Mouse (Mus musculus) midbrain, embryonic 16.5 days (tissue): ENCODE measurements around the gene Atg9b. TPM values are rescaled to one million over a fixed set of nuclear protein-coding genes. Genes with fewer than 3 reads are reported as not detected.

Experiments
- ATAC-seq: fragments of 200-750 bp; cut with Nextera tagmentation; 2 replicates; pipeline ENCODE4 v1.8.0; 2017; ENCODE audit warnings: moderate TSS enrichment
- H3K27ac ChIP-seq: fragments of 300-500 bp; sonication (generic); 2 replicates; pipeline ENCODE4 v1.5.1; 2014; ENCODE audit warnings: mild to moderate bottlenecking, low read length, mixed read lengths
- H3K27me3 ChIP-seq: fragments of 300-500 bp; sonication (generic); 2 replicates; pipeline ENCODE4 v1.6.1; 2014; ENCODE audit warnings: low read depth, low read length, mixed read lengths; ENCODE audit not compliant: control insufficient read depth, insufficient read depth
- H3K36me3 ChIP-seq: fragments of 300-500 bp; sonication (generic); 2 replicates; pipeline ENCODE4 v1.6.1; 2014; ENCODE audit warnings: mild to moderate bottlenecking, low read length, moderate library complexity, mixed read lengths; ENCODE audit not compliant: control insufficient read depth, insufficient read depth
- H3K4me1 ChIP-seq: fragments of 300-500 bp; sonication (generic); 2 replicates; pipeline ENCODE4 v1.6.1; 2014; ENCODE audit warnings: mild to moderate bottlenecking, low read length, mixed read lengths; ENCODE audit not compliant: control insufficient read depth, insufficient read depth
- H3K4me2 ChIP-seq: fragments of 300-500 bp; sonication (generic); 2 replicates; pipeline ENCODE4 v1.6.1; 2014; ENCODE audit warnings: mild to moderate bottlenecking, low read length, mixed read lengths
- H3K4me3 ChIP-seq: fragments of 300-500 bp; sonication (generic); 2 replicates; pipeline ENCODE4 v1.5.1; 2014; ENCODE audit warnings: low read depth, mild to moderate bottlenecking, low read length, moderate library complexity, mixed read lengths
- H3K9ac ChIP-seq: fragments of 300-500 bp; sonication (generic); 2 replicates; pipeline ENCODE4 v1.6.1; 2014; ENCODE audit warnings: low read depth, low read length, mixed read lengths
- H3K9me3 ChIP-seq: fragments of 300-500 bp; sonication (generic); replicated peaks from 2 replicates; pipeline ENCODE4 v1.6.1; 2014; ENCODE audit warnings: mild to moderate bottlenecking, low read length, mixed read lengths; ENCODE audit not compliant: control insufficient read depth, poor library complexity, severe bottlenecking
- WGBS: fragments of 180-500 bp; shearing (Covaris S2); extraction: QIAGEN DNeasy Blood & Tissue Kit; methylation state at CpG from one replicate; pipeline ENCODE4 v1.1.7; 2014; 5-methylcytosine and 5-hydroxymethylcytosine counted together
- polyA plus RNA-seq: library from polyadenylated mRNA; unstranded; fragments of >200 nt; fragmentation: Nextera tagmentation; extraction: Ambion mirVana; gene quantifications from 2 replicates; pipeline ENCODE4 v1.2.1, GENCODE M21; 2015

Atg9b gene
- polyA plus RNA-seq, 1 experiment from 2014 or later, result 4.4 TPM

DNA sequence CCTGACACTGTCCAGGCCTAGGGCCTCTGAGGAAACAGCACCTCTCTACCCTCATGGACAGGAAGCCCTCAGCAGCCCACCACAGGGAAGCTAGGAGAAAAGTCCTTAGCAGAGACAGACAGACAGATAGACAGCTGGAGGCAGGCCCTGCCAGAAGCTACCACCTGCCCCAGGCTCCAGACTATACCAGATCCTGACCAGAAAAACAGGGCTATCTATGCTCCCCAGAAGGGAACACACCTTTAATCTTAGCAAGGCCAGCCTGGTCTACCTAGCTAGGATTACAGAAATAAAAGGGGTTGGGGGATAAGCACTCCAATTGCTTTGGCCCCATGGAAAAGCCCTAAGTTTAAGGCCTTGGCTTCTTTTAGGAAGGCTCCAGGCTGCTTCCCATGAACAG lies 48.6 kb downstream of the Atg9b start:
- H3K4me3 ChIP-seq, result no peak overlapping the region
- no peaks in the 10 kb centered on the region for H3K9me3 ChIP-seq
- no peak overlapping the region for H3K4me2 ChIP-seq
- H3K27me3 ChIP-seq, result no peaks in the 10 kb centered on the region
- no peaks in the 10 kb centered on the region for H3K36me3 ChIP-seq
- H3K9ac ChIP-seq, result peak overlapping the region; percentile 57; the same call in 1 of the 2 replicates
- ATAC-seq, result no peak
- H3K27ac ChIP-seq, result peak overlapping the region; percentile 83
- H3K4me1 ChIP-seq, result peaks cover 31% of the 10 kb centered on the region

DNA sequence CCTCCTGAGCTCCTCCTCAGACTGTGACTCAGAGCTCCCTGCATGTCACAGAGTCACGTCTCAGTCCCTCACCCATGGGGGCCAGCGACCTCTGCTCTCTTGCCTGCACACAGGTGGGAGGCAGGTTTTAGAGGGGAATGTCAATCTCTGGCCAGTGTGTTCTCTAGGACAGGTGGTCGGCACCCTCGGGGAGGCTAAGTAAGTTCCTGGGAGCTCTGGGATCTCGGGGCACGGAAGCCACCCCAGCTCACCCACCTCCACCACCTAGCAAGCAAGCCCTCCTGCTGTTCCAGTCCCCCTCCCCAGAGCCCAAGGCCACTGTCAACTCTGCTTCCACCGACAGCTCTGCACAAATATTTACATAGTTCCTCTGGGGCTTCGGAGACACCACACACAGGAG lies 49.0 kb downstream of the Atg9b start:
- 46% methylated on average over 8 of the region's 8 CpGs for WGBS
- Histone ChIP-seq H3K4me3 (no peak overlapping the region), H3K4me1 (peaks cover 29% of the 10 kb centered on the region), H3K27ac (peak overlapping the region; percentile 83; the same call in 1 of the 2 replicates), H3K9ac (no peak overlapping the region), H3K9me3 (no peaks in the 10 kb centered on the region), H3K36me3 (no peaks in the 10 kb centered on the region), H3K27me3 (no peaks in the 10 kb centered on the region), H3K4me2 (no peak overlapping the region)
- no peak for ATAC-seq

DNA sequence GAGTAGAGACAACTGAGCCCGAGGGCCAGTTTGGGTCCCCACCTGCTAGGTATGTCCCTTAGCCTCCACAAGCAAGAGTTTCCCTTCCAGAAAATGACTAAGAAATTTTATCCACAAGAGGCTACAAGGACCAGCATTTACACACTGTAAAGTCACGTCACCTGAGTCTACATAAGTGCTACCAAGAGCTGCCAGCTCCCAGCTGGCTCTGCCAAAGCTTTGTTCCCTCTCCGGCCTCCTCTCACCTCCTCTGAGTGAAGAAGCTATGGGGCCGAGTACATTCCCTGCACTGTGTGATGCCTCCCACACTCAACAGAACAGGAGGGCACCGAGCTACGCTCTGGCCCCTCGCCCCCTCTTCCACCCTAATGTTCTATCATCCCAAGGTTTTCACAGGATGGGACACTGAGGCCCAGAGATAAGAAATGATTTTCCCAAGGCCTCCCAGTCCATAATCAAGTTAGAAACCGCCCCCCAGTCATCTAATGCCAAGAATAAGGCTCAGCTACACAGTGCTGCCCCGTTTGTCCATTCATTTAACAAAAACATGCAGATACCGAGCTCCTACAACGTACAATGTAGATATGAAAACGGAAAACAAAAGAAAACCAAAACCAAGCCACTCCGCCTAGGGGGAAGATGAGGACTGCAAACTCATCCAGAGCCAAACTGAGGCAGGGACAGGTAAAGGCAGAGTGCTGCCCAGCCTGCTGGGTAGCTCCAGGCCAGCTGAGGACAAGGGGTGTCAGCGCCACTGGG lies 49.6 kb downstream of the Atg9b start:
- Histone ChIP-seq H3K9ac (no peak overlapping the region), H3K4me3 (no peak overlapping the region), H3K9me3 (no peaks in the 10 kb centered on the region), H3K27me3 (no peaks in the 10 kb centered on the region), H3K4me2 (no peak overlapping the region), H3K27ac (no peak overlapping the region), H3K36me3 (no peaks in the 10 kb centered on the region), H3K4me1 (peaks cover 26% of the 10 kb centered on the region)
- WGBS, result 83% methylated on average over 14 of the region's 14 CpGs
- ATAC-seq, result no peak

DNA sequence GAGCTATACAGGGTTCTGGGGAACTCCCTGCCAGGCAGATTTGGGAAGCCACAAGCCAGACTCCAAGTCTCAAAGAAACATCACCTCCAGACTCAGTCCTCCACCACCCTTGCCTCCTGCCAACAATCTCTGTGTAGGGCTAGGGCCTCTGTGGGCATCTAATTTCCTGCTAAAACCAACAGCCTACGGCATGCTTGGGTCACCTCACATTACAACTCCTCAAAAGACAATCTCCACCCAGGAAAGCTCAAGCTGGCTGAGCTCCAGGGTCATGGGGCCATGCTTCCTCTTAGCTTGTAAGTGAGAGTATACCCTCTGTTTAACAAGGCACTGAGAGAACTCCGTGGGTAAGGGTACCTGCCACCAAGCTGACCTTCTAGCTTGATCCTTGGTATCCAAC lies 54.1 kb downstream of the Atg9b start:
- Histone ChIP-seq H3K4me1 (peaks cover 3% of the 10 kb centered on the region; the same call in 1 of the 2 replicates), H3K9ac (no peak overlapping the region), H3K36me3 (no peaks in the 10 kb centered on the region), H3K4me3 (no peak overlapping the region), H3K27ac (no peak overlapping the region), H3K4me2 (no peak overlapping the region), H3K9me3 (no peaks in the 10 kb centered on the region), H3K27me3 (no peaks in the 10 kb centered on the region)
- no peak for ATAC-seq
- 66% methylated on average over 2 of the region's 2 CpGs for WGBS

DNA sequence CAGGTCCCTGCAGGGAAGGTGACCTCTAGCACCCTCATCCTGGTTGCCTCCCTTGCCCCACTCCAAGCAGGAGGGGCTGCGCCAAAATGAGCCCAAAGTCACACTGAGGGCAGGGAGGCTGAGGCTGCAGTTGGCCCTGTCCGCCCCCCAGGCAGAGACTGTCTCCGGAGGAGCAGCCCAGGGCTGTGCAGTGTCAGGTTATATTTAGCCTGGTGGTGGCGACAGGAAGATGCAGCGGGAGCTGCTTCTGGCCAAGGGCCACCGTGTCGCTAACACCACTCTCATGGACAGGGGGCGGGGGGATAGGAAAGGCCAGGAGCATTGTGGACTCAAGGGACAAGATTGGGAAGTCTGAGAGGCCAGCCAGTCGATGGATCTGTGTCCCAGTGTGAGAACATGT lies 54.6 kb downstream of the Atg9b start:
- WGBS, result 36% methylated on average over 9 of the region's 9 CpGs
- H3K4me3 ChIP-seq, result no peak overlapping the region
- H3K4me1 ChIP-seq, result peaks cover 3% of the 10 kb centered on the region; the same call in 1 of the 2 replicates
- H3K9me3 ChIP-seq, result no peaks in the 10 kb centered on the region
- 0 out of 2 replicates have a peak overlapping the region, but pooled peaks have one; percentile 21 for H3K9ac ChIP-seq
- no peak overlapping the region for H3K4me2 ChIP-seq
- H3K36me3 ChIP-seq, result no peaks in the 10 kb centered on the region
- H3K27ac ChIP-seq, result no peak overlapping the region
- H3K27me3 ChIP-seq, result no peaks in the 10 kb centered on the region
- ATAC-seq, result 0 out of 2 replicates have a peak, but pooled peaks have one; percentile 30

DNA sequence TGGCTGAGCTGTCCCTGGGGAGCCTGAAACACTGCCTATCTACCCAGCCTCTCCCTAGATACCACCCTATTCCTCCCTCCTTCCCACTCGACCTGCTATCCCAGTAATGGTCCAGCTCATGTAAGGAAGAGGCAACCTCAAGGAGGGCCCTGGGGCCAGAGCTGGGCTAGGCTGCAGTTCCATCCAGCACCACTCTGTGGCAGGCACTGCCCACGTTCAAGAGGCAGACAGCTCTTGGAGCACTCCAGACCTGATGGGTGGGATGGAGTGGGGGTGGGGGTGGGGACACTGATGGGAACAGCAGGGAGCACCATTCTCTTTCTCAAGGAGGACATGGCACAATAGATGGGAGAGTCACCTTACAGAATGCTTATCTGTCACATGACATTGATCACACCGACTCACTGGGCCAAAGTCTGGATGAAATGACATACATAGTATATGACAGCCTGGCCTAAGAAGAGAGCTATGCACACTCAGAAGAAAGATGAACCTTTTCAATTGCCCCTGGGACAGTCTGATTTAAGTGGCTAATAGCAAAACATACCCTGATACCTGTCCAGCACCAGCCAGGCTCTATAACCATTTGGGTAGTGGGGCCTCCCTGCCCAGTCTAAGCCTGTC lies 55.9 kb downstream of the Atg9b start:
- Histone ChIP-seq H3K27ac (no peak overlapping the region), H3K4me2 (no peak overlapping the region), H3K36me3 (peaks cover 4% of the 10 kb centered on the region; the same call in 1 of the 2 replicates), H3K9ac (no peak overlapping the region; the same call in 1 of the 2 replicates), H3K4me3 (no peak overlapping the region), H3K9me3 (no peaks in the 10 kb centered on the region), H3K4me1 (peaks cover 3% of the 10 kb centered on the region; the same call in 1 of the 2 replicates), H3K27me3 (no peaks in the 10 kb centered on the region)
- WGBS, result 10% methylated on average over 3 of the region's 3 CpGs
- ATAC-seq, result peak; percentile 81

DNA sequence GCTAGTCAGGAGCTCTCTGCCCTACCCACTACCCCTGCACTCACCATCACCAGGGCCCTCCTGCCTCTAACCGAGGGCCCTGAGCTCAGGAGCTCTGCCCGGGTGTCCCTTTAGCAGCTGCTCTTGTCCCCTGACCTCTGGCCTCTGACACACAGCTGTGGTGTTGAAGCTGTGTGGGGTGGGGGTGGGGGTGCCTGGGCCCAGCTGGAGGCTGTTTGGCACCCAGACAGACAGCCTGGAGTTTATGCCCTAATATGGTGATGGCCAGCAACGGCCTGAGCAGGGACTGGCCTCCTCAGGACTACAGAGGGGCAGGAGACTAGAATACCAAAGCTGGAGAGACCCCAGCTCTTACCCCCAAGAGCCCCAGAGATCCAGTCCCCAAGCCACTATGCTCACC lies 57.2 kb downstream of the Atg9b start:
- no peak for ATAC-seq
- 56% methylated on average over 3 of the region's 3 CpGs for WGBS
- H3K4me2 ChIP-seq, result no peak overlapping the region
- peaks cover 3% of the 10 kb centered on the region; the same call in 1 of the 2 replicates for H3K4me1 ChIP-seq
- no peaks in the 10 kb centered on the region for H3K9me3 ChIP-seq
- no peak overlapping the region for H3K9ac ChIP-seq
- peaks cover 4% of the 10 kb centered on the region; the same call in 1 of the 2 replicates for H3K36me3 ChIP-seq
- no peaks in the 10 kb centered on the region for H3K27me3 ChIP-seq
- H3K27ac ChIP-seq, result no peak overlapping the region
- no peak overlapping the region for H3K4me3 ChIP-seq
